Mouse (Mus musculus): Measurements from ENCODE around the gene Aldh2.
A peak's percentile ranks its signal among the peaks of the same experiment; 100 is the strongest.

The Aldh2 gene

GRCm38 (mm10) chr5:121596226-121596625 is 2.6 kb upstream of the Aldh2 start:
- no peak for DNase-seq (ENCODE audit: low read depth in 2 of 2, low spot score in 2 of 2)

- DNase-seq (ENCODE audit: low read depth in 2 of 2, low spot score in 2 of 2) = no peak
Measured at GRCm38 (mm10) chr5:121595758-121596157, 2.1 kb upstream of the Aldh2 start.

GRCm38 (mm10) chr5:121594714-121595313 is 1.2 kb upstream of the Aldh2 start:
- no peak for DNase-seq (ENCODE audit: low read depth in 2 of 2, low spot score in 2 of 2)

- no peak for DNase-seq (ENCODE audit: low read depth in 2 of 2, low spot score in 2 of 2)
Measured at GRCm38 (mm10) chr5:121592816-121593407, 712 bp downstream of the Aldh2 start.

GRCm38 (mm10) chr5:121592064-121592815 is 1.4 kb downstream of the Aldh2 start:
- no peak for DNase-seq (ENCODE audit: low read depth in 2 of 2, low spot score in 2 of 2)

GRCm38 (mm10) chr5:121591417-121592063 is 2.1 kb downstream of the Aldh2 start:
- no peak for DNase-seq (ENCODE audit: low read depth in 2 of 2, low spot score in 2 of 2)

GRCm38 (mm10) chr5:121589928-121590327 is 3.7 kb downstream of the Aldh2 start:
- no peak for DNase-seq (ENCODE audit: low read depth in 2 of 2, low spot score in 2 of 2)

- DNase-seq (ENCODE audit: low read depth in 2 of 2, low spot score in 2 of 2) = no peak
Measured at GRCm38 (mm10) chr5:121586400-121587039, 7.1 kb downstream of the Aldh2 start.

GRCm38 (mm10) chr5:121585699-121586098 is 7.9 kb downstream of the Aldh2 start:
- DNase-seq (ENCODE audit: low read depth in 2 of 2, low spot score in 2 of 2) = no peak

- no peak for DNase-seq (ENCODE audit: low read depth in 2 of 2, low spot score in 2 of 2)
Measured at GRCm38 (mm10) chr5:121585005-121585404, 8.6 kb downstream of the Aldh2 start.

GRCm38 (mm10) chr5:121583765-121584501 is 9.7 kb downstream of the Aldh2 start:
- DNase-seq (ENCODE audit: low read depth in 2 of 2, low spot score in 2 of 2) = no peak

GRCm38 (mm10) chr5:121581945-121582344 is 11.7 kb downstream of the Aldh2 start:
- no peak for DNase-seq (ENCODE audit: low read depth in 2 of 2, low spot score in 2 of 2)

GRCm38 (mm10) chr5:121576927-121577488 is 16.6 kb downstream of the Aldh2 start:
- DNase-seq (ENCODE audit: low read depth in 2 of 2, low spot score in 2 of 2) = no peak

- DNase-seq (ENCODE audit: low read depth in 2 of 2, low spot score in 2 of 2) = no peak
Measured at GRCm38 (mm10) chr5:121575867-121576266, 17.8 kb downstream of the Aldh2 start.

- DNase-seq (ENCODE audit: low read depth in 2 of 2, low spot score in 2 of 2) = peak; percentile 37 to 51
Measured at GRCm38 (mm10) chr5:121574145-121574544, 19.5 kb downstream of the Aldh2 start.

- DNase-seq (ENCODE audit: low read depth in 2 of 2, low spot score in 2 of 2) = no peak
Measured at GRCm38 (mm10) chr5:121570787-121571186, 22.8 kb downstream of the Aldh2 start.

GRCm38 (mm10) chr5:121569881-121570420 is 23.7 kb downstream of the Aldh2 start:
- DNase-seq (ENCODE audit: low read depth in 2 of 2, low spot score in 2 of 2) = no peak

- DNase-seq (ENCODE audit: low read depth in 2 of 2, low spot score in 2 of 2) = no peak
Measured at GRCm38 (mm10) chr5:121566035-121566681, 27.5 kb downstream of the Aldh2 start.

- peak; percentile 87 to 93 for DNase-seq (ENCODE audit: low read depth in 2 of 2, low spot score in 2 of 2)
Measured at GRCm38 (mm10) chr5:121564468-121564895, 29.1 kb downstream of the Aldh2 start.

Data from CD8-positive naive resting alpha-beta T cell, adult 2 months (primary cell).